Comparison of ENCODE assay signal across 9 mouse cellular contexts in genomic region chr17:66232891-66233421, GRCm38 (mm10).
DNase-seq lines count a peak whose midpoint lies in the region; ATAC-seq lines count a peak whose summit lies in the region.
"Had no signal": no experiment of that assay in that cellular context is flagged by ENCODE, and none has a peak within 500 bp of the region (broad histone marks: within the 10 kb centered on the region; RNA-seq: fewer than 3 reads in every experiment).

No protein-coding gene starts in this region.

- H3K4me3 ChIP-seq in forebrain, embryonic 15.5 days = no peak overlapping the region
- H3K4me3 ChIP-seq in forebrain, embryonic 10.5 days = no peak overlapping the region
- H3K4me3 ChIP-seq in lung, embryonic 15.5 days = no peak overlapping the region
- no peak overlapping the region for H3K4me3 ChIP-seq in limb, embryonic 15.5 days

- WGBS in forebrain, embryonic 15.5 days = 49% methylated on average over 18 of the region's 18 CpGs
- WGBS in forebrain, embryonic 10.5 days = 79% methylated on average over 18 of the region's 18 CpGs
- 47% methylated on average over 18 of the region's 18 CpGs for WGBS in lung, embryonic 15.5 days
- 61% methylated on average over 18 of the region's 18 CpGs for WGBS in limb, embryonic 15.5 days

- H3K4me2 ChIP-seq in forebrain, embryonic 15.5 days (replicated peaks) = peak overlapping the region; percentile 23
- peak overlapping the region; percentile 33 for H3K4me2 ChIP-seq in lung, embryonic 15.5 days
- H3K4me2 ChIP-seq in limb, embryonic 15.5 days = 0 out of 2 replicates have a peak overlapping the region, but pooled peaks have one; percentile 17

- peaks cover 20% of the 10 kb centered on the region for H3K4me1 ChIP-seq in forebrain, embryonic 15.5 days
- H3K4me1 ChIP-seq in forebrain, embryonic 10.5 days = peaks cover 10% of the 10 kb centered on the region
- 0 out of 2 replicates have a peak, but pooled peaks cover 3% of the 10 kb centered on the region for H3K4me1 ChIP-seq in lung, embryonic 15.5 days
- peaks cover 19% of the 10 kb centered on the region for H3K4me1 ChIP-seq in limb, embryonic 15.5 days

- peak overlapping the region; percentile 81 for H3K27ac ChIP-seq in forebrain, embryonic 15.5 days (replicated peaks)
- H3K27ac ChIP-seq in forebrain, embryonic 10.5 days = no peak overlapping the region
- no peak overlapping the region for H3K27ac ChIP-seq in lung, embryonic 15.5 days
- no peak overlapping the region for H3K27ac ChIP-seq in limb, embryonic 15.5 days

- no peak for DNase-seq in forebrain, embryonic 10.5 days (ENCODE audit: extremely low spot score, low spot score)
- DNase-seq in lung, adult 18-20 months = no peak
- peak; percentile 96 to 99 for DNase-seq in cerebellum, postnatal 36 days
- no peak for DNase-seq in thymus, postnatal 36 days
- no peak for DNase-seq in thymus, adult 18-20 months
- DNase-seq: B cell, adult 2 months had no signal

- ATAC-seq in forebrain, embryonic 15.5 days (replicated peaks) = peak; percentile 70
- no peak for ATAC-seq in lung, embryonic 15.5 days (ENCODE audit: borderline replicate concordance, extremely low read depth, low FRiP score, low TSS enrichment)
- no peak for ATAC-seq in limb, embryonic 15.5 days (ENCODE audit: insufficient number of reproducible peaks, low FRiP score, low TSS enrichment, low read depth)

- H3K27me3 ChIP-seq in forebrain, embryonic 15.5 days = no peaks in the 10 kb centered on the region
- peaks cover 7% of the 10 kb centered on the region for H3K27me3 ChIP-seq in forebrain, embryonic 10.5 days (ENCODE audit: poor library complexity, severe bottlenecking)
- no peaks in the 10 kb centered on the region; the same call in 1 of the 2 replicates for H3K27me3 ChIP-seq in lung, embryonic 15.5 days
- H3K27me3 ChIP-seq in limb, embryonic 15.5 days = peaks cover 6% of the 10 kb centered on the region; the same call in 1 of the 2 replicates

- no peaks in the 10 kb centered on the region for H3K36me3 ChIP-seq in forebrain, embryonic 15.5 days
- no peaks in the 10 kb centered on the region for H3K36me3 ChIP-seq in forebrain, embryonic 10.5 days (replicated peaks)
- H3K36me3 ChIP-seq in lung, embryonic 15.5 days = no peaks in the 10 kb centered on the region
- no peaks in the 10 kb centered on the region for H3K36me3 ChIP-seq in limb, embryonic 15.5 days

- H3K9me3 ChIP-seq in forebrain, embryonic 15.5 days = no peaks in the 10 kb centered on the region
- no peaks in the 10 kb centered on the region for H3K9me3 ChIP-seq in forebrain, embryonic 10.5 days
- H3K9me3 ChIP-seq in lung, embryonic 15.5 days = no peaks in the 10 kb centered on the region
- H3K9me3 ChIP-seq in limb, embryonic 15.5 days = no peaks in the 10 kb centered on the region

- no peak overlapping the region for H3K9ac ChIP-seq in forebrain, embryonic 15.5 days (replicated peaks)
- H3K9ac ChIP-seq in lung, embryonic 15.5 days = no peak overlapping the region
- no peak overlapping the region for H3K9ac ChIP-seq in limb, embryonic 15.5 days

Comparison
In these comparisons a context has a peak if more than half of its experiments do, and no peak if none do; other contexts are left out.
1. DNase-seq: peak in cerebellum, postnatal 36 days (2 of 2); none in forebrain, embryonic 10.5 days (single experiment), lung, adult 18-20 months (0 of 2), thymus, postnatal 36 days (0 of 2) and thymus, adult 18-20 months (0 of 2).
2. Peak in every context shown above with its lines, with median percentiles within 50 percentile points of each other: H3K4me2 ChIP-seq.